ENCODE assay signal across 9 mouse cellular contexts in the genomic region with DNA sequence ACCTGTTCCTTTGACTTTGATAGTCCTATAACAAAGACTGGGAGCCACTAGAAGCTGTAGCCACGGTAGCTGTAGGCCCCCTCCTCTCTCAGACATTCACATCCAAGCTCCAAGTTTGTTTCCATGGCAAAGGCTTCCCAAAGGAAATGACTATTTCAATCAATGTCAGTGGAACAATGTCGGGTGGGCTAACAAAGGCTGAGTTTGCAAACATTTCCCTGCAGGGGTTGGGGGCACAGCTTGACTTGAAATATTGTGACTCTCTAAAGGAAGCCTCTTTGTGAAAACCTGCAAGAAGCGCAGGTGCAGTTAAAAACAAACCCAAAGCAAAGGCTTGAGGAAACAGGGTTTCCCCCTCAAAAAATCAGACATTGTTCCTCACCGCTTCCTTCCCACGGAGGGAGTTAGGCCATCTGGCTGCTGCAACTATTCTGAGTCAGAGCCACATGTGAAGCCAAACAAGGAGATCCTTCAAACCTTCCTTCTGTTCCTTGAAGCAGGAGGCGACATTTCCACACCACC. TPM values are rescaled to one million over a fixed set of nuclear protein-coding genes. Genes with fewer than 3 reads are reported as not detected.
A peak's percentile ranks its signal among the peaks of the same experiment; 100 is the strongest.
DNase-seq lines count a peak whose midpoint lies in the region; ATAC-seq and TF ChIP-seq lines count a peak whose summit lies in the region.
"Had no signal": no experiment of that assay in that cellular context is flagged by ENCODE, and none has a peak within 500 bp of the region (broad histone marks: within the 10 kb centered on the region; RNA-seq: fewer than 3 reads in every experiment).

No protein-coding gene starts in this region.

- no peak for ATAC-seq in embryonic facial prominence, embryonic 11.5 days (replicated peaks; ENCODE audit: insufficient number of reproducible peaks, low FRiP score, low TSS enrichment, low read depth)
- peak; percentile 56 for ATAC-seq in hindbrain, postnatal 0 days
- ATAC-seq: Patski had no signal

- H3K9me3 ChIP-seq in embryonic facial prominence, embryonic 11.5 days (replicated peaks; ENCODE audit: control insufficient read depth, low read length): no peaks in the 10 kb centered on the region
- H3K9me3 ChIP-seq in hindbrain, postnatal 0 days (ENCODE audit: low read length): no peaks in the 10 kb centered on the region

- H3K9ac ChIP-seq in embryonic facial prominence, embryonic 11.5 days (replicated peaks; ENCODE audit: low read length): no peak overlapping the region
- H3K9ac ChIP-seq in hindbrain, postnatal 0 days (replicated peaks; ENCODE audit: low read length): no peak overlapping the region

- H3K27ac ChIP-seq in layer of hippocampus, adult 2 months: peak overlapping the region; percentile 48; the same call in 1 of the 2 replicates
- H3K27ac ChIP-seq in embryonic facial prominence, embryonic 11.5 days (replicated peaks; ENCODE audit: low read depth, low read length): no peak overlapping the region
- peak overlapping the region; percentile 56 for H3K27ac ChIP-seq in hindbrain, postnatal 0 days

- no peak for TF ChIP-seq CTCF in layer of hippocampus, adult 2 months (conservative IDR thresholded peaks at IDR 0.05)
- TF ChIP-seq CTCF in hindbrain, postnatal 0 days (IDR thresholded peaks at IDR 0.05; ENCODE audit: low read depth): no peak

- H3K36me3 ChIP-seq in embryonic facial prominence, embryonic 11.5 days (replicated peaks; ENCODE audit: control insufficient read depth, insufficient read depth, low read depth, low read length): no peaks in the 10 kb centered on the region
- H3K36me3 ChIP-seq in hindbrain, postnatal 0 days (ENCODE audit: insufficient read depth, low read length): no peaks in the 10 kb centered on the region

- no peaks in the 10 kb centered on the region for H3K4me1 ChIP-seq in embryonic facial prominence, embryonic 11.5 days (ENCODE audit: control insufficient read depth, insufficient read depth, low read length)
- H3K4me1 ChIP-seq in hindbrain, postnatal 0 days (ENCODE audit: insufficient read depth, low read length): peaks cover 8% of the 10 kb centered on the region

- 47% methylated on average over 6 of the region's 6 CpGs for WGBS in embryonic facial prominence, embryonic 11.5 days
- 4% methylated on average over 6 of the region's 6 CpGs for WGBS in hindbrain, postnatal 0 days

- H3K4me2 ChIP-seq in embryonic facial prominence, embryonic 11.5 days (ENCODE audit: low read depth, low read length): no peak overlapping the region
- 0 out of 2 replicates have a peak overlapping the region, but pooled peaks have one; percentile 7 for H3K4me2 ChIP-seq in hindbrain, postnatal 0 days (ENCODE audit: low read depth, low read length)

- peak; percentile 44 to 60 for DNase-seq in layer of hippocampus, adult 2 months (ENCODE audit: low spot score in 2 of 2)
- no peak for DNase-seq in layer of hippocampus, postnatal 14 days (ENCODE audit: low spot score in 2 of 2)
- peak; percentile 25 for DNase-seq in embryonic facial prominence, embryonic 11.5 days (ENCODE audit: low spot score)
- DNase-seq in hindbrain, postnatal 0 days (ENCODE audit: low spot score): peak; percentile 67
- DNase-seq in right cerebral cortex, postnatal 14 days: peak; percentile 26
- no peak for DNase-seq in adrenal gland, postnatal 10 days
- DNase-seq in cerebellum, postnatal 36 days: no peak
- DNase-seq in testis, postnatal 14 days (ENCODE audit: low spot score): no peak

- H3K27me3 ChIP-seq in embryonic facial prominence, embryonic 11.5 days (ENCODE audit: control insufficient read depth, insufficient read depth, low read length): no peaks in the 10 kb centered on the region
- no peaks in the 10 kb centered on the region for H3K27me3 ChIP-seq in hindbrain, postnatal 0 days (ENCODE audit: insufficient read depth, low read length)

- H3K4me3 ChIP-seq in layer of hippocampus, adult 2 months: no peak overlapping the region
- no peak overlapping the region for H3K4me3 ChIP-seq in embryonic facial prominence, embryonic 11.5 days (ENCODE audit: low read depth, low read length)
- H3K4me3 ChIP-seq in hindbrain, postnatal 0 days (ENCODE audit: low read length): no peak overlapping the region

RNA-seq across cellular contexts. Expression of gene Vash1, which starts 19.0 kb away (rescaled TPM):
- 10 to 100 TPM; 40.4 to 41.8 TPM for total RNA-seq in layer of hippocampus, adult 2 months (2021)
- 10 to 100 TPM; 65.2 to 77.4 TPM for total RNA-seq in layer of hippocampus, postnatal 14 days (2021)
- 10.4 and 12.3 TPM in 2 replicates for polyA plus RNA-seq in embryonic facial prominence, embryonic 11.5 days (2014; fragmentation: Nextera tagmentation; extraction: Ambion mirVana)
- total RNA-seq in hindbrain, postnatal 0 days (2014; rRNA removed): 109 and 114 TPM in 2 replicates
- polyA plus RNA-seq in hindbrain, postnatal 0 days (2015; fragmentation: Nextera tagmentation; extraction: Ambion mirVana): 25.0 and 26.5 TPM in 2 replicates
- 10 to 100 TPM; 14.7 to 20.6 TPM for total RNA-seq in adrenal gland, postnatal 10 days (2021)

Comparison
In these comparisons a context has a peak if more than half of its experiments do, and no peak if none do; other contexts are left out.
1. DNase-seq: peak in layer of hippocampus, adult 2 months (2 of 2), embryonic facial prominence, embryonic 11.5 days (single experiment), hindbrain, postnatal 0 days (single experiment) and right cerebral cortex, postnatal 14 days (single experiment); none in layer of hippocampus, postnatal 14 days (0 of 2), adrenal gland, postnatal 10 days (single experiment), cerebellum, postnatal 36 days (0 of 2) and testis, postnatal 14 days (single experiment).